Mouse (Mus musculus): ENCODE measurements around the gene Lingo1. TPM values are rescaled to one million over a fixed set of nuclear protein-coding genes. Genes with fewer than 3 reads are reported as not detected.

The Lingo1 gene
- total RNA-seq, 2 experiments from 2014 or later = 486 to 559 TPM

- DNase-seq (ENCODE audit: low spot score in 2 of 2) = peak in 1 of 2 experiments; percentile 84
- intact Hi-C loops (cut with DNase I) = no loop called here
These were observed 149.8 kb downstream of the Lingo1 start for GRCm38 (mm10) chr9:56646227-56647025.

GRCm38 (mm10) chr9:56643474-56643873 lies 152.8 kb downstream of the Lingo1 start:
- intact Hi-C loops (cut with DNase I) = no loop called here
- no peak for DNase-seq (ENCODE audit: low spot score in 2 of 2)

GRCm38 (mm10) chr9:56638226-56638905 lies 157.9 kb downstream of the Lingo1 start:
- intact Hi-C loops (cut with DNase I) = no loop called here

GRCm38 (mm10) chr9:56637403-56637857 lies 158.8 kb downstream of the Lingo1 start:
- intact Hi-C loops (cut with DNase I) = loop anchor here (1.0 kb wide), 4 partner anchors 21 to 75 kb away; no protein-coding TSS in a partner anchor
- DNase-seq (ENCODE audit: low spot score in 2 of 2) = peak; percentile 73 to 96

More at GRCm38 (mm10) chr9:56638226-56638905, 157.9 kb downstream of the Lingo1 start:
- DNase-seq (ENCODE audit: low spot score in 2 of 2) = no peak

- DNase-seq (ENCODE audit: low spot score in 2 of 2) = no peak
- intact Hi-C loops (cut with DNase I) = loop anchor here (1.0 kb wide), 5 partner anchors 21 to 161 kb away; no protein-coding TSS in a partner anchor
These were observed 159.4 kb downstream of the Lingo1 start for GRCm38 (mm10) chr9:56636766-56637402.

- intact Hi-C loops (cut with DNase I) = loop anchor here (1.0 kb wide), 1 partner anchor 162 kb away; no protein-coding TSS in a partner anchor
- DNase-seq (ENCODE audit: low spot score in 2 of 2) = peak; percentile 92 to 97
These were observed 160.1 kb downstream of the Lingo1 start for GRCm38 (mm10) chr9:56636214-56636613.

- DNase-seq (ENCODE audit: low spot score in 2 of 2) = peak; percentile 78 to 80
- intact Hi-C loops (cut with DNase I) = loop anchor here (1.0 kb wide), 1 partner anchor 163 kb away; no protein-coding TSS in a partner anchor
These were observed 160.7 kb downstream of the Lingo1 start for GRCm38 (mm10) chr9:56635498-56636121.

GRCm38 (mm10) chr9:56635121-56635497 lies 161.2 kb downstream of the Lingo1 start:
- intact Hi-C loops (cut with DNase I) = no loop called here
- DNase-seq (ENCODE audit: low spot score in 2 of 2) = peak in 1 of 2 experiments; percentile 55

- intact Hi-C loops (cut with DNase I) = no loop called here
These were observed 161.7 kb downstream of the Lingo1 start for GRCm38 (mm10) chr9:56634406-56635120.

GRCm38 (mm10) chr9:56633449-56634225 lies 162.6 kb downstream of the Lingo1 start:
- no peak for DNase-seq (ENCODE audit: low spot score in 2 of 2)
- intact Hi-C loops (cut with DNase I) = no loop called here

More at GRCm38 (mm10) chr9:56634406-56635120, 161.7 kb downstream of the Lingo1 start:
- DNase-seq (ENCODE audit: low spot score in 2 of 2) = no peak

- intact Hi-C loops (cut with DNase I) = no loop called here
- no peak for DNase-seq (ENCODE audit: low spot score in 2 of 2)
These were observed 165.3 kb downstream of the Lingo1 start for GRCm38 (mm10) chr9:56630945-56631344.

- intact Hi-C loops (cut with DNase I) = no loop called here
- no peak for DNase-seq (ENCODE audit: low spot score in 2 of 2)
These were observed 166.4 kb downstream of the Lingo1 start for GRCm38 (mm10) chr9:56629674-56630397.

- intact Hi-C loops (cut with DNase I) = no loop called here
- no peak for DNase-seq (ENCODE audit: low spot score in 2 of 2)
These were observed 169.0 kb downstream of the Lingo1 start for GRCm38 (mm10) chr9:56627295-56627694.

- intact Hi-C loops (cut with DNase I) = no loop called here
These were observed 171.3 kb downstream of the Lingo1 start for GRCm38 (mm10) chr9:56624923-56625322.

GRCm38 (mm10) chr9:56623361-56623760 lies 172.9 kb downstream of the Lingo1 start:
- DNase-seq (ENCODE audit: low spot score in 2 of 2) = no peak
- intact Hi-C loops (cut with DNase I) = no loop called here

More at GRCm38 (mm10) chr9:56624923-56625322, 171.3 kb downstream of the Lingo1 start:
- no peak for DNase-seq (ENCODE audit: low spot score in 2 of 2)

GRCm38 (mm10) chr9:56622761-56623160 lies 173.5 kb downstream of the Lingo1 start:
- DNase-seq (ENCODE audit: low spot score in 2 of 2) = no peak
- intact Hi-C loops (cut with DNase I) = no loop called here

All from left cerebral cortex, postnatal 25 days (tissue).